Mouse (Mus musculus): Measurements from ENCODE around the gene Top3a.

DNA sequence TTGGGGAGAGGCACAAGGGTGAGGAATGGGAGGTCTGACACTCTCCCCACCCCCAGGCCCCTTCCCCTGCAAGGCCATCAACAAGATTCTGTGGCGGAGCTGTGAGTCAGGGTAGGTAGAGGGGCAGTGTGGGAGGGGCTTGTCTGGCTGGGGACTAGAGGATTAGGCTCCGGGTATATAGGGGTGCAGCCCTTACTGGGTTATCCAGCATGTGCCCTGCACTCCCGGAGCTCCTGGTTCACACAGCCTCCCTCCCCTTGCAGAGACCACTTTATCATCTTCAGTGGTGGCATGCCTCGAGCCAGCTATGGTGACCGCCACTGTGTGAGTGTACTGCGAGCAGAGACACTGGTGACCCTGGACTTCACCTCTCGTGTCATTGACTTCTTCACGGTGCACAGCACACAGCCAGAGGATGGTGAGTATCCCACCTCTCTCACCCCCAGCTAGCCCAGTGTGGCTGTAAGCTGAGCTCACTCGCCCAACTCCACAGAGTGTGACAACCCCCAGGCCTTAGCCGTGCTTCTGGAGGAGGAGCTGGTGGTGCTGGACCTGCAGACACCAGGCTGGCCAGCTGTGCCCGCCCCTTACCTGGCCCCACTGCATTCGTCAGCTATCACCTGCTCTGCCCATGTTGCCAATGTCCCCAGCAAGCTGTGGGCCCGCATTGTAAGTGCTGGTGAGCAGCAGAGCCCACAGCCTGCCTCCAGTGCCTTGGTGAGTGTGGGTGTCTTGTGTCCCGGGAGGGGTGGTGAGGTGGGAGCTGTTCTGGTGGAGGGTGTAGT, 70.3 kb downstream of the Top3a start:
- TF ChIP-seq CTCF (IDR thresholded peaks at IDR 0.05; ENCODE audit: extremely low read depth, insufficient read length, insufficient replicate concordance, low read depth, low read length) (no peak), POLR2A (IDR thresholded peaks at IDR 0.05; ENCODE audit: low read depth, low read length) (no peak)
